Mouse (Mus musculus): ENCODE data around the gene Cdk5rap2.
A peak's percentile ranks its signal among the peaks of the same experiment; 100 is the strongest.

Gene Cdk5rap2

DNA sequence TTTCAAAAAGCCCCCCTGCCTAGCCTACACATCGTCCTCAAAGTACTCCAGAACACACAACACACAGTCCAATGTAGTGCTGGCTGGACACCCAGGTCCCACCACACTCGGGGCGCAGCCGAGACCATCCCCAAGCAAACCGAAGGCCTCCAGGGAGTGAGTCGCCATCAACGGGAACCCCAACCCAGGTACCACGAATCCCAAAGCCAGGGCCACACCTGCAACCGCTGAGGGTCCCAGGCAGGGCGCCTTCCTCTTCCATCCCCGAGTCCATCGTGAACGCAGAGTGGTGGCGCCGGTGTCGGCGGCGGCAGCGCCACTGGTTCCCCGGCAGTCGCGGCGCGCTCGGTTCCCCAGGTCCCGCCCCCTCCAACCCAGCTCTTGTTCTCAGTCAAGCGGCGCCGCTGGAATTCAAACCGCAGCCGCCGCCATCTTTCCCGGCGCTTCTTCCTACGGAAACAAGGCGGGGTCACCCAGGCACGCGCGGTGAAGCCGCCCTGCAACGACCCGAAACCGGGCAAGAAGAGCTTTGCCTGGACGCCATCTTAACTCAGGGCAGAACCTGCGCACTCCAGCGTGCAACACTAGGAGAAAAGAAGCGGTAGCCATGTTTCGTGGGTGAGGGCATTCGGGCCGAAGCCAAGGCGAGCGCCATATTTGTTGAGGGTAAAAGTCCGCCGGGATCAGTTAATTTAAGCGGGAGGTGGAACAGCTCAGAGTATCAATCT is at the start of gene Cdk5rap2:
Cdk5rap2 (minus strand) TSS at position 450 of the 728 bp plus-strand sequence.
- DNase-seq (ENCODE audit: inconsistent ontology term) = peak; percentile 98

- no peak for DNase-seq (ENCODE audit: inconsistent ontology term)
These were observed 41.9 kb upstream of the Cdk5rap2 start for GRCm38 (mm10) chr4:70452161-70452560.

DNA sequence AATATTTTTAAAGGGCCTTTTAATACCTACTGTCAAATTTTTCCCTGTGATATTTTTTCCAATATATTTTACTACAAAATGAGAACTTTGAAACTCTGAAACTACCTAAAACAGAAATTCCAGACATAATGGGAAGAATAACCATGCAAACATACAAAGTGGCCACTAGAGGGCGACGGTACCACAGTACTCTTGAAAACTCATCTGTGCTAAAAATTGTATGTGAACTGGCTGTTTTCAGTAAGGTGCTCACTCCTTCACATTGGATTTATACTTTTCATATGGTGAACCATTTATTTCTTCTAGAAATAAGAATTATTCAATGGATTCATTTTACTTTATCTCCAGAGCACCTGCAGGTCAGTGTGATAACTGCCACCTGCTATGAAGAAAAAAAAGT is 41.5 kb upstream of the Cdk5rap2 start:
- peak; percentile 34 for DNase-seq (ENCODE audit: inconsistent ontology term)

DNA sequence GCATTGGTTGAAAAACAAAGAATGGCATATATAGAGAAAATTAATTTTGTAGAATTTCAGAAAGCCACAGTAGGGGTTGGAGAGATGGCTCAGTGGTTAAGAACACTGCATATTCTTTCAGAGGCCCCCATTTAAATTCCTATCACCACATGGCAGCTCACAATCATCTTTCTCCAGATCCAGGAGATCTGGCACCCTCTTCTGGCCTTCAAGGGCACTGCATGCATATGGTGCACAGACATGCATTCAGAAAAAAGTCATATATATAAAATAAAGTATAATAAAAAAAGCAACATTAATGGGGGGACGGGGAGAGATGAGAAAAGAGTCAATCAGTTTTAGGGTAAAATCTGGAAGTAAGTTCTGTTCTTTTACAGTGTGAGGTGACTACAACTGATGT is 39.4 kb upstream of the Cdk5rap2 start:
- DNase-seq (ENCODE audit: inconsistent ontology term) = no peak

DNA sequence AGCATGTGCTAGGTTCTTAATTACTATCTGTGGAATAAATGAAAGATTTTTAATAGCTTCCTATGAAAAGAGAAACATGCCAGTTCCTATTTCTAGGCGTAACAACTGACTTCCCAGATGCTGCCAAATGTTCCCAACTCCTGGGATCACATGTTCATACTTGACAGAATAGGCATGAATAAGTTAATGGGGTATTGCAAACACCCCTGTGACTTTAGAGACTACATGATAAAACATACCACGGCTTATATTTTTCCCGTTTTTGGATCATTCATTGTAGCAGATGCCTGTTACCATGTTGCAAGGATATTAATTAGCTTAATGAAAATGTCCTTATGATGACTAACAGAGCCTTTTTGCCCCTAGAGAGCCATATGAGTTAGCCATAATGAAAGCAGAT is 36.5 kb upstream of the Cdk5rap2 start:
- no peak for DNase-seq (ENCODE audit: inconsistent ontology term)

DNA sequence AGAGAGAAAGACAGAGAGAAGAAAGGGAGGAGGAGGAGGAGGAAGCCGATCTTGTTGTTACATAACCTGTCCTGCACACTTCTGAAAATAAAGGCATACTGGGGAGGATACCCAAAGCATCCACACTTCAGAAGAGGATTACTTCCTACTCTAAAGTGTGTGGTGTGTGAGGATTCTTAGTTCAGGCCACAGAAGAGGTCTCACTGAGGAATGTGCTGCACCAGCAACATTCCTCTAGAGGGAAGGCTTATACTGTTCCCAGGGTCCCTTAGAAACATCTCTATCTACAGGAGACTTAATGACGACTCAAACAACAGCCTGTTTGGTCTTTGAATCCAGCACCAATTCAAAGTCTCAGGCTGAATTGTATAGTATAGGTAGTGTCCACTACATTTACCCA is 10.0 kb upstream of the Cdk5rap2 start:
- peak; percentile 45 for DNase-seq (ENCODE audit: inconsistent ontology term)

GRCm38 (mm10) chr4:70412126-70412525 is 1.9 kb upstream of the Cdk5rap2 start:
- peak; percentile 91 for DNase-seq (ENCODE audit: inconsistent ontology term)

DNA sequence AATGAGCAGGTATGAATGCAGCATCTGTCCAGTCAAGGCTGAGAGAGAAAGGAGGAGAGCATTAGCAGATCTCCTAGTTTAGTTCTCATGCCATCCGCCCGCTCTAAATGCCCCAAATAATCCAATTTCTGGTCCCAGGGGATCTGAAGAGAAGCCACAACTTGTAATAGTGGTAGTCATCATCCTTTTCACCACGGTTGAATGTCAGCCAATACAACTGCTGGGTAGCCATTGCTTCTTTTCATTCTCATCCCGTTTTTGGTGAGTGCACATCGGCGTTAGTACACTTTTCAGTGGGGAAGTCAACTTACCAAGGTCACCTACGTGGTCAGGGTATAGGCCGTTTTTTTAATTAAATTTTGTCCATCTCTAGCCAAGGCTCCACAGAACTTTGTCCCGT is 787 bp downstream of the Cdk5rap2 start:
- peak; percentile 19 for DNase-seq (ENCODE audit: inconsistent ontology term)

GRCm38 (mm10) chr4:70402109-70402819 is 8.0 kb downstream of the Cdk5rap2 start:
- peak; percentile 29 for DNase-seq (ENCODE audit: inconsistent ontology term)

DNA sequence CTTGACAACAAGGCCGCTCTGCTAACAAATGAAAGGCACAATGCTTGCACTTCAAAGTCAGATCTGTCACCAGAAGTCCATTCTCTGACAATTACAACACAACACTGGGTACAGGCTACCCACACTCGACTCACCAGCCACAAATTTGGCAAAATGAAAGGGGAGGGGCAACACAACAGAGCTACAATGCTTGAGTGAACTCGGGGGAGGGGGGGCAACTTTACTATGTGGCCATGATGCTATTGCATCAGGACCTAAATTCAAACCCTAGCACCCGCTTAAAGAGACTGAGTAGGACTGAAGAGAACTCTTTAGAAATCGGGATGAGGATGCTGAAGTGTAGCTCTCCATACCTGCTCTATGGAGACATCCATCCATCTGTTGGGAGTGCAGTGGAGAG is 10.8 kb downstream of the Cdk5rap2 start:
- peak; percentile 23 for DNase-seq (ENCODE audit: inconsistent ontology term)

GRCm38 (mm10) chr4:70399074-70399473 is 11.2 kb downstream of the Cdk5rap2 start:
- DNase-seq (ENCODE audit: inconsistent ontology term) = no peak

DNA sequence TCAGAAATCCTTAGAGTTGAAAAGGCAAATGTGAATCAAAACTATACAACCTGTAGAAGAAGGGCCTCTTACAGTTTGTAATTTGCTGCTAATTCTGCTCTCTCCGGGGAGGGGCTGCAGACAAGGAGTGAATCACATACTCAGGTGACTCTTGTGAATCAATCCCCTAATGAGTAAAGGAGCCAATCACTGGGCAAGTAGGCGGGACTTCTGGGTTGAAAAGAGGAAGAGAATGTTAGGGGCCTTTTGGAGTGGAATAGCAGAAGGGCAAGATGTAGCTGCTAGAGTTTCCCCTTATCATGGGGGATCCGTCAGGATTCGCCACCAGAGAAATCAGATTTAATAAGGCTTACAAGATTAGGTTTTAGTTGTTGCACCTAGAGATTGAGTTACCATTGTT is 12.2 kb downstream of the Cdk5rap2 start:
- DNase-seq (ENCODE audit: inconsistent ontology term) = no peak

DNA sequence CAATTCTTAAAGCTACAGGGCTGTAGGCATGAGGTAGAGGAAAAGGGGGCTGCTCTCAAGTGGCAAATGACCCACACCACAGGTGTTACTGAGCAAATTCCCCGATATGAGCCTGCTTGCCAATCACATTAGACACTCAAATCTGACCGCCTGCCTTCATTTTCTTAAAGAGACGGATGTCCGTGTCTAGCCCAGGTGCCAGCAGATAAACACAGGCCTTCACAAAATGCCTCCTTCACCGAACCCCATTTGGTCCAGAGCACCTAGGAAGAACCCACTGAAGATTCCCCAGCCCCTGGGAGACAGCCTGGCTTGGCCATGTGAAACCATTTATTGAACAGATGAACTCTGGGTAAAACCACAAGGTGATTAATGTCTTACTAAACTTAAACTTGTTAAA is 13.5 kb downstream of the Cdk5rap2 start:
- no peak for DNase-seq (ENCODE audit: inconsistent ontology term)

GRCm38 (mm10) chr4:70394736-70395135 is 15.5 kb downstream of the Cdk5rap2 start:
- no peak for DNase-seq (ENCODE audit: inconsistent ontology term)

- DNase-seq (ENCODE audit: inconsistent ontology term) = no peak
These were observed 18.4 kb downstream of the Cdk5rap2 start for GRCm38 (mm10) chr4:70391760-70392372.

GRCm38 (mm10) chr4:70391073-70391472 is 19.2 kb downstream of the Cdk5rap2 start:
- DNase-seq (ENCODE audit: inconsistent ontology term) = no peak

GRCm38 (mm10) chr4:70386206-70386605 is 24.0 kb downstream of the Cdk5rap2 start:
- no peak for DNase-seq (ENCODE audit: inconsistent ontology term)

DNA sequence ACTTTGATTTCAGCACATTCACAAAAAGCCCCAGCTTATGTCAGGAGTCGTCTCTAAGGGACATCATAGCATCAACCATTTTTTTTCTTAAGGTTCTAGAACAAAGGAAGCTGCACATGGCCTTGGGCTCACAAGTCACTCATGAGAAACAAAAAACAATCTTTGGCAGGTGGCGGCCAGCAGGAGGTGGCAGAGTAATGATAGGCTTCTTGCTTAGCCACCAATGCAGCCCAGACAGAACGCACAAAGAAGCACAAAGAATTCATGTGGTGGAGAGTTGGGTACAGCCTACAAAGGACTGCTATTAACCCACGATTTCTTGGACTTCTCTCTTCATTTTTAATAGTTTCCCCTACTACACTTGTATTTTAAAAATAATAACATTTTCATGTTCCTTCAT is 32.9 kb downstream of the Cdk5rap2 start:
- no peak for DNase-seq (ENCODE audit: inconsistent ontology term)

DNA sequence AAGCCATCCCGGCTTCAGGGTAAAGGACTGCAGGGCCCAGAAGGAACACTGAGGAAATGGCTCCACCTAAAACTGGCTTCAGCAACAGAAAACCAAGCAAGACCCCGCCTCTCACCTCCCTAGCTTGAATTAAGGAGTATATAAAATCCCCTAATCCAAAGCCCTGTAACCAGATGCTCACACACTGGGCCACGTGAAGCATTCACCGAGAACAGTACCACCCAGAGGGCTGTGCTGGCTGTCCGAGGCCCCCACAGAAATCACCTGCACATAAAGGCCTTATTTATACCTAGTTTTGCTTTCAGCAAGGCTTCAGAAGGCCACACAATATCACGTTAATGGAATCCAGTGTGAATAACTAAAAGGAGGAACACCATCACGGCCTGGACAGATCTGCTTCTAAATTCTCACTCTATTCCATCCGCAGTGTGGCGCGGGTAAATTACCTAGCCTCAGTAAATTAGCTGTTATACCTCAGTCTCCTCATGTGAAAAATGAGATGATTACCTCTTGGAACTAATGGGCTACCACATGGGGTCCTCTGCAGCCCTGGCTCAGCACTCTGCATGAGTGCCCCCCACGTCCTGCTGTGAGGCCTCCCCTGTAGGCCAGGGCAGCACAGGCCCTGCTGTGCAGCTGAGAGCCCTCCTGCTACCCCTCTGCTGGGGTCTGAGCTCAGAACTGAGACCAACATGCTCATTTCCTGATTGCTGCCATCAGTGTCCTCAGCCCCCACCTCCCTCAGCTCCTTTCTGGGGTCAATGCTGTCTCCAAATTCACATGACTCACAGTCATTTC is 45.0 kb downstream of the Cdk5rap2 start:
- DNase-seq (ENCODE audit: inconsistent ontology term) = no peak

GRCm38 (mm10) chr4:70361366-70361765 is 48.9 kb downstream of the Cdk5rap2 start:
- DNase-seq (ENCODE audit: inconsistent ontology term) = no peak

DNA sequence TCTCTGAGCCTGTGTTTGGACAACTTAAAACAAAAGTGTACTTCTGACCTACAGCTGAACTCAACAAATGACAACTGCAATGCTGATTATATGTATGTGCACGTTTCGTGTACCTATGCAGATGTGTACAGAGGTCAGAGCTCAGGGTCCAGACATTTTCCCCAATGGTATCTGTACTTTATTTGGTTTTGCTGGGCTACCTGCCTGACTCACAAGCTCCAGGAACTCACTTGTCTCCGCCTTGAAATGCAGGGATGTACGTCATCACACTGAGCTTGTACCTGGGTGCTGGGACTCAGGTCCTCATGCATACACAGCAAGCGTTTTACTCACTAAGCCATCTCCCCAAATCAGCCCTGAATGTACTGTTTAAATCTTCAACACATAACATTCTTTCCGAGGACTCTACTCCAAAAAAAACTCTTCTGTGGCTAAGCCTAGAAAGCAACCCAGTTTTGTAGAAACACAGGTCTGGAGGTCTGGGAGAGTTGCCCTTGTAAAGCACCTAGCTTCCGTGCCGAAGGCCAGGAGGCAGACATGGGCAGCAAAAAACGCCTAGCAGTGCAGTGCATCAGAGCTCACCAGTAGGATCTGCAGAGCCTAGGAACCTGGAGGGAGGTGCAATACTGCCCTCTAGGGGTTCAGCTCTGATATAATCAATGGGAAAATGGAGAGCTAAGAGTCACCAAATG is 54.4 kb downstream of the Cdk5rap2 start:
- DNase-seq (ENCODE audit: inconsistent ontology term) = peak; percentile 38

Data from Muller cell, postnatal 12 days (primary cell).